Mouse (Mus musculus): ENCODE data around the gene Sh3rf1. TPM values are rescaled to one million over a fixed set of nuclear protein-coding genes. Genes with fewer than 3 reads are reported as not detected.

Sh3rf1 gene
- polyA plus RNA-seq, 1 experiment from 2014 or later: 15.5 TPM

DNA sequence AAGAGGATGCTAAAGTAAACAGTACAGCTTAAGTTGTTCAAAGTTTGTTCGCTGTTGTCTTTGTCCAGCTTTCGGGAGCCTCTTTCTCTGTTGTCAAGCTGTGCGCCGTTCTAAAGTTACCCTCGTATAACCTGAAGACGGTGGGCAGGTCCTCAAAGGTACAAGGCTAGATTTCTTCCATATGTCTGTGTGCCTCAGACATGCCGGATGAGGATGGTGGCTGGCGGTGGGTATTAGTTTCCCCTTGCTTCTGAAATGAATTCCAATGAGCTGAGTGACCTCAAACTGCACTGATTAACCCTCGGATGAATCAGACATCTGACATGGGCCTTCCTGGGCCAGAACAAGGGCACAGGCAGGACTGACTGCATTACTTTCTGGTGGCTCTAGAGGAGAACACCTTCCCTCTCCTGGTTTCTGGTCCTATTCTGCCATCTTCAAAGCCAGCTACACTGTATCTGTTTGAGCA, 86.8 kb downstream of the Sh3rf1 start:
- Histone ChIP-seq H3K36me3 (ENCODE audit: control insufficient read depth, insufficient read depth, low read length) (no peaks in the 10 kb centered on the region), H3K4me3 (ENCODE audit: low read depth, low read length) (no peak overlapping the region), H3K9me3 (ENCODE audit: control insufficient read depth, low read depth, low read length) (no peaks in the 10 kb centered on the region), H3K27ac (ENCODE audit: low read length) (no peak overlapping the region), H3K4me1 (ENCODE audit: control insufficient read depth, insufficient read depth, low read length) (0 out of 2 replicates have a peak, but pooled peaks cover 5% of the 10 kb centered on the region), H3K9ac (replicated peaks; ENCODE audit: low read depth, low read length) (no peak overlapping the region), H3K27me3 (ENCODE audit: control insufficient read depth, insufficient read depth, low read length) (no peaks in the 10 kb centered on the region), H3K4me2 (replicated peaks; ENCODE audit: low read depth, low read length) (no peak overlapping the region)
- 38% methylated on average over 9 of the region's 9 CpGs for WGBS
- ATAC-seq (ENCODE audit: insufficient number of reproducible peaks, insufficient read depth, low FRiP score, low read depth): no peak

DNA sequence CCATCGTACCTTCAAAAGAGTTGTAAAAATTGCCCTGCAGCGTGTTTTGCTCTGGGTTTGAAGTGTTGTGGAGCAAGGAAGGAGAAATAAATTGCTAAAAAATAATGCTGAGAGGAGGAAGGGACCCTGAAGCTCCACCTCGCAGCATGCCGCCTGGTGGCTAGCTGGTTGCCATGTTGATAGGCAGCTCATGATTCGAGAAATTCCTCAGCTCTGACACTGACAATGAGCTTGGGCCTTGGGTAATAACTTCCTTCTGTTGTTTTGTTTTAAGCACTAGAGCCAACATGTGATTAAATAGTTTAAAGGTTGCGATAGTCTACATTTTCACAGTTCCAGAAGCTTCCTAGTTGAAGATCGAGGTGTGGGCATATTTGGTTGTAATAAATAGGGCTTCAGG, 89.3 kb downstream of the Sh3rf1 start:
- no peak overlapping the region for H3K4me3 ChIP-seq (ENCODE audit: low read depth, low read length)
- WGBS: 85% methylated on average over 7 of the region's 7 CpGs
- H3K9me3 ChIP-seq (ENCODE audit: control insufficient read depth, low read depth, low read length): no peaks in the 10 kb centered on the region; the same call in 1 of the 2 replicates
- no peaks in the 10 kb centered on the region for H3K36me3 ChIP-seq (ENCODE audit: control insufficient read depth, insufficient read depth, low read length)
- no peak overlapping the region for H3K4me2 ChIP-seq (replicated peaks; ENCODE audit: low read depth, low read length)
- ATAC-seq (ENCODE audit: insufficient number of reproducible peaks, insufficient read depth, low FRiP score, low read depth): no peak
- H3K4me1 ChIP-seq (ENCODE audit: control insufficient read depth, insufficient read depth, low read length): 0 out of 2 replicates have a peak, but pooled peaks cover 5% of the 10 kb centered on the region
- H3K27me3 ChIP-seq (ENCODE audit: control insufficient read depth, insufficient read depth, low read length): no peaks in the 10 kb centered on the region
- H3K9ac ChIP-seq (replicated peaks; ENCODE audit: low read depth, low read length): no peak overlapping the region
- H3K27ac ChIP-seq (ENCODE audit: low read length): no peak overlapping the region

DNA sequence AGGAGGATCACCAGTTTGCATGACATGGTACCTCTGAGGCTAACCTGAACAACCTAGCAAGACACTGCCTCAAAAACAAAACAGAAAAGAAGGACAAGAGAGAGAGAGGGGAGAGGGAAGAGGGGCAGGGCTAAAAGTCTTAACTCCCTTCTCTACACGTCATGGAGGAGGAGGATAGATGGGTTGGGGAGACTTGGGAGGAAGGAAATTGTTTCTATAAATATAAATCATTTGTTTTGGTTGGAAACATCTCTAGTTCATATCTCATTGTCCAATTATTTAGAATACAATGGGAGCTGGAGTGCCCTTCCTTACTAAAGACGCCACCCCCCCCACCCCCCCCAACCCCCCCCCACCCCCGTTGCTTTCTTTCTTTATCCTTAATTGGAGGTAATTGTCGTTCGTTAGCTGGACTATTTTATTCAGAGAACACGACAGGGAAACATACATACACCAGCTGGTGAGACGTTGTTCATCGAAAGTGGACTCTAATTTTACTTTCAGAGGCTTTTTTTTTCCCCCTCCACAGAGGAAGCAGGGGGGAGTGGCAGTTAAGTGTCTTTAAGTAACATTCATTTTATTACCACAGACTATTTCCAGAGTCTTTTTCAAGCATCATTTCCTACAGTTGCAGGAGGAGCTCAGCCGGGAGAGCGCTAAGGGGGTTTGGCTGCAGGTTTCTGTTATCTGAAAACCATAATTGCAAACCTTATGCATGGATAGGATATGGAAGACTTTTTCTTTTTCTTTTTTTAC, 92.5 kb downstream of the Sh3rf1 start:
- no peaks in the 10 kb centered on the region for H3K4me1 ChIP-seq (ENCODE audit: control insufficient read depth, insufficient read depth, low read length)
- H3K9me3 ChIP-seq (ENCODE audit: control insufficient read depth, low read depth, low read length): no peaks in the 10 kb centered on the region; the same call in 1 of the 2 replicates
- no peak overlapping the region for H3K9ac ChIP-seq (replicated peaks; ENCODE audit: low read depth, low read length)
- no peaks in the 10 kb centered on the region for H3K27me3 ChIP-seq (ENCODE audit: control insufficient read depth, insufficient read depth, low read length)
- ATAC-seq (ENCODE audit: insufficient number of reproducible peaks, insufficient read depth, low FRiP score, low read depth): no peak
- no peaks in the 10 kb centered on the region for H3K36me3 ChIP-seq (ENCODE audit: control insufficient read depth, insufficient read depth, low read length)
- H3K4me2 ChIP-seq (replicated peaks; ENCODE audit: low read depth, low read length): no peak overlapping the region
- WGBS: 67% methylated on average over 10 of the region's 10 CpGs
- no peak overlapping the region for H3K27ac ChIP-seq (ENCODE audit: low read length)
- H3K4me3 ChIP-seq (ENCODE audit: low read depth, low read length): no peak overlapping the region

DNA sequence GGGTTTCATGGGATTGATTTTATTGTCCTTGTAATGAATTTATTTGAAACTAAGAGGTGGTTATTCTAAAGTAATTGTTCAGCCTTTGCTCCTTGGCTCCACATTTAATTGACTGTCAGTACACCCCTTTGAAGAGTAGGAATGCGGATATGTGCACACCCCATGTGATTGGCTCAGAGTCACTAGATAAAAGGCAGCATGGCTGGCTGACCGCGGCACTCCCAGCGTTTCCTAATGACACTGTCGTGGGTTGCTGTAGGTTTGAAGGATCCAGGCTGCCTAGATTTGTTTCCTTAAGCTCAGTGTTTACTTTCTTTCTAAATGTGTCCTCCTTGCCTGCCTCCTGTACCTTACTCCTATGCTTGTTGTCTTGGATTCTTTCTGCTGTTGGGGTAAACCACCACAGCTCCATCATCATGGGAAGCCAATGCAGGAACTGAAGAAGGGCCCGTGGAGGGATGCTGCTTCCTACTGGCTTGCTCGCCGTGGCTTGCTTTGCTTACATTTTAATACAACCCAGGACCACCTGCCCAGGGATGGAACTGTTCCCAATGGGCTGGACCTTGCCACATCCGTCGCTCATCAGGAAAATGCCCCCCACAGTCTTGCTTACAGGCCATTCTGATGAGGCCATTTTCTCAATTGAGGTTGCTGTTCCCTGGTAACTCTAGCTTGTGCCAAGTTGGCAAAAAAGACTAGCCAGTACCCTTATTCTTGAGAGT, 93.3 kb downstream of the Sh3rf1 start:
- H3K27me3 ChIP-seq (ENCODE audit: control insufficient read depth, insufficient read depth, low read length): no peaks in the 10 kb centered on the region
- H3K4me2 ChIP-seq (replicated peaks; ENCODE audit: low read depth, low read length): no peak overlapping the region
- H3K9me3 ChIP-seq (ENCODE audit: control insufficient read depth, low read depth, low read length): no peaks in the 10 kb centered on the region; the same call in 1 of the 2 replicates
- 82% methylated on average over 10 of the region's 10 CpGs for WGBS
- no peaks in the 10 kb centered on the region for H3K36me3 ChIP-seq (ENCODE audit: control insufficient read depth, insufficient read depth, low read length)
- H3K27ac ChIP-seq (ENCODE audit: low read length): no peak overlapping the region
- H3K4me1 ChIP-seq (ENCODE audit: control insufficient read depth, insufficient read depth, low read length): no peaks in the 10 kb centered on the region
- ATAC-seq (ENCODE audit: insufficient number of reproducible peaks, insufficient read depth, low FRiP score, low read depth): no peak
- no peak overlapping the region for H3K4me3 ChIP-seq (ENCODE audit: low read depth, low read length)
- H3K9ac ChIP-seq (replicated peaks; ENCODE audit: low read depth, low read length): no peak overlapping the region

DNA sequence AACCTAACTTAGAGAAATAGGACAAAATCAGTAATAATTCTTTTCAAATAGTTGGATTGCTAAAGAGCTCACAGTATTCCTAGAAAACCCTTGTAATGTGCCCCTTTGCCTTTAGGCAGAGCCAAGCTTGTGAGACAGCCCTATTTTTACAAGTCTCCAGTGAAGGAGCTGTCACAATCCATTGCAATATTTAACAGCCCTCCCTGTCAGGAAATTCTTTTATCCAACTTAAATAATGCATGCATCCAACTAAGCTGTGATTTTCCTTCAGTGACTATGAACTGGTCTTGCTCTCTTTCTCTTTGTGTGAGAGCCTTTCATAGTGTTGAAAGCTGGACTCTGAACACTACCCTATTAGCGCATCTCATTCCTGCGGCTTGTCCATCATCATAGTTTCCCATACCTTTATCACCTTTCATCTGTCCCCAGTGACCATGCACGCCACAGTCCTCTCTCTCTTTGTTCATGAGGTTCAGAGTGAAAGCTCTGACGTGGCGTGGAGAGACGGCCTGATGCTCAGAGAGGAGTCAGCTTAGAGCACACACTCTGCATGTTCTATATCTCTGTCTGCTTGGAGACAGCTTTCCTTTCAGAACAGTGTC, 94.0 kb downstream of the Sh3rf1 start:
- Histone ChIP-seq H3K36me3 (ENCODE audit: control insufficient read depth, insufficient read depth, low read length) (no peaks in the 10 kb centered on the region), H3K27me3 (ENCODE audit: control insufficient read depth, insufficient read depth, low read length) (no peaks in the 10 kb centered on the region), H3K27ac (ENCODE audit: low read length) (no peak overlapping the region), H3K4me2 (replicated peaks; ENCODE audit: low read depth, low read length) (no peak overlapping the region), H3K9me3 (ENCODE audit: control insufficient read depth, low read depth, low read length) (no peaks in the 10 kb centered on the region; the same call in 1 of the 2 replicates), H3K4me3 (ENCODE audit: low read depth, low read length) (no peak overlapping the region), H3K4me1 (ENCODE audit: control insufficient read depth, insufficient read depth, low read length) (no peaks in the 10 kb centered on the region), H3K9ac (replicated peaks; ENCODE audit: low read depth, low read length) (no peak overlapping the region)
- ATAC-seq (ENCODE audit: insufficient number of reproducible peaks, insufficient read depth, low FRiP score, low read depth): no peak
- 91% methylated on average over 6 of the region's 6 CpGs for WGBS

DNA sequence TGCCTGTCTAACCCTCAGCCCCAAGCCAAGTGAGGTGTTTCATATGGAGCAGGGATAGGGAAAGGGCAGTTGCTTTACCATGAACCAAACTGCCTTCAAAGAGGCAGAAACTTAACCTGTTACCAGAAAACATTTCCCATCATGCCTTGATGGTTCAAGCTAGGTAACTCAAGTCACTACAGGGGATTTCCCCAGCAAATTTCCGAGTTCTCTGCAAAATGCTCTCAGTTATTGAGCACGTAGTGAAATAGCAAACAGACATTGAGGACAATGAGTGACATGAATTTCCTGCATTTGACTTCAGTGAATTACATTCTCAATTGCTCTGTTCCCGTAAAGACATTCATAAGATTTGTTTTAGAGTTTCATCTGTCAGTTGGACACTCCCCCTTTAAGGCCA, 97.5 kb downstream of the Sh3rf1 start:
- Histone ChIP-seq H3K4me1 (ENCODE audit: control insufficient read depth, insufficient read depth, low read length) (no peaks in the 10 kb centered on the region), H3K4me3 (ENCODE audit: low read depth, low read length) (no peak overlapping the region), H3K27me3 (ENCODE audit: control insufficient read depth, insufficient read depth, low read length) (no peaks in the 10 kb centered on the region), H3K36me3 (ENCODE audit: control insufficient read depth, insufficient read depth, low read length) (no peaks in the 10 kb centered on the region), H3K4me2 (replicated peaks; ENCODE audit: low read depth, low read length) (no peak overlapping the region), H3K27ac (ENCODE audit: low read length) (no peak overlapping the region), H3K9ac (replicated peaks; ENCODE audit: low read depth, low read length) (no peak overlapping the region), H3K9me3 (ENCODE audit: control insufficient read depth, low read depth, low read length) (no peaks in the 10 kb centered on the region; the same call in 1 of the 2 replicates)
- ATAC-seq (ENCODE audit: insufficient number of reproducible peaks, insufficient read depth, low FRiP score, low read depth): no peak
- WGBS: 67% methylated on average over 3 of the region's 3 CpGs

DNA sequence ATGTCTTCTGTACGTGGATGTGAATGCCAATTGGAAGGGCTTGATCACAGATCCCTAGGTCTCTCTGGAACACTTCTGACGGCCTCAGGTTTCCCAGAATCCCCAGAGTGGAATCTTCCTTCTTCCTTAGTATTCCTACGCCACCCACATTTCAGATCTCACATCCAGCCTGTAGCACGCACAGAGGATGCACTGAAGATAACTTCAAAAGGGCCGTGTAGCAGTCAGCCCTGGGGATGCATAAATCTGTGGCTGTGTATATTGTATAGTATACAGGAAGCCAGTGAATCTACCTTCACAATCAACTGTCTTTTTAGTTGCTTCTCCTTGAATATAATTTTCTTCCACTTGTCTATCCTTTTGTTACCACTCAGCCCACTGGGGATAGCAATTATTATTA, 98.1 kb downstream of the Sh3rf1 start:
- no peak overlapping the region for H3K27ac ChIP-seq (ENCODE audit: low read length)
- ATAC-seq (ENCODE audit: insufficient number of reproducible peaks, insufficient read depth, low FRiP score, low read depth): no peak
- H3K4me1 ChIP-seq (ENCODE audit: control insufficient read depth, insufficient read depth, low read length): no peaks in the 10 kb centered on the region
- no peak overlapping the region for H3K9ac ChIP-seq (replicated peaks; ENCODE audit: low read depth, low read length)
- no peaks in the 10 kb centered on the region for H3K27me3 ChIP-seq (ENCODE audit: control insufficient read depth, insufficient read depth, low read length)
- H3K4me2 ChIP-seq (replicated peaks; ENCODE audit: low read depth, low read length): no peak overlapping the region
- no peaks in the 10 kb centered on the region for H3K36me3 ChIP-seq (ENCODE audit: control insufficient read depth, insufficient read depth, low read length)
- H3K4me3 ChIP-seq (ENCODE audit: low read depth, low read length): no peak overlapping the region
- H3K9me3 ChIP-seq (ENCODE audit: control insufficient read depth, low read depth, low read length): no peaks in the 10 kb centered on the region
- WGBS: 83% methylated on average over 5 of the region's 5 CpGs

DNA sequence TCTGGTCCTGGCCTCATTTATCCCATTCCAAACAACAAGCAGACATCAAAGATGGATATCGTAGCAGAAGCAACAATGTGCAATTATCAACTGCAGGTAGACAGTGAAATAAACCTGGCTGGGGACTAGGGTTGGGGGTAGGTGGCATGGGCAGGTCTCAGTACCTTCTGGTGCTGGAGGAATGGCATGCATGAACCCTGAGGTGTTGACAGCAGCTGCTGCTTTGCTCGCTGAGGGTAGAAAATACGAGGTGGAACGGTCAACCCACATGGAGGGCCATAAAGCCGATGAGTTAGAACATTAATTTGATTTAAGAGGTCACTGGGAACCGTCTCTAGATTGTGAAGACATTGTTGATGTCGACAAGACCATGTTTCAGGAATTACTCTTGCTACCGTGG, 98.8 kb downstream of the Sh3rf1 start:
- Histone ChIP-seq H3K4me3 (ENCODE audit: low read depth, low read length) (no peak overlapping the region), H3K27me3 (ENCODE audit: control insufficient read depth, insufficient read depth, low read length) (no peaks in the 10 kb centered on the region), H3K9ac (replicated peaks; ENCODE audit: low read depth, low read length) (no peak overlapping the region), H3K4me1 (ENCODE audit: control insufficient read depth, insufficient read depth, low read length) (no peaks in the 10 kb centered on the region), H3K4me2 (replicated peaks; ENCODE audit: low read depth, low read length) (no peak overlapping the region), H3K36me3 (ENCODE audit: control insufficient read depth, insufficient read depth, low read length) (no peaks in the 10 kb centered on the region), H3K9me3 (ENCODE audit: control insufficient read depth, low read depth, low read length) (no peaks in the 10 kb centered on the region), H3K27ac (ENCODE audit: low read length) (no peak overlapping the region)
- ATAC-seq (ENCODE audit: insufficient number of reproducible peaks, insufficient read depth, low FRiP score, low read depth): no peak
- 81% methylated on average over 8 of the region's 8 CpGs for WGBS
